Mouse (Mus musculus) lung, postnatal 0 days (tissue): Measurements from ENCODE around the gene Dgkq. TPM values are rescaled to one million over a fixed set of nuclear protein-coding genes. Genes with fewer than 3 reads are reported as not detected.
A peak's percentile ranks its signal among the peaks of the same experiment; 100 is the strongest.

Experiments
- ATAC-seq: fragments of 200-750 bp; cut with Nextera tagmentation; 2 replicates; pipeline ENCODE4 v1.8.0; 2017; ENCODE audit warnings: moderate library complexity
- DNase-seq: peaks from one replicate; pipeline ENCODE4 v3.0.0-alpha.2; 2016; ENCODE audit warnings: low spot score
- H3K27ac ChIP-seq: fragments of 300-500 bp; sonication (generic); 2 replicates; pipeline ENCODE4 v1.5.1; 2014; ENCODE audit warnings: antibody characterized with exemption, mild to moderate bottlenecking, low read length, mixed read lengths
- H3K27me3 ChIP-seq: fragments of 300-500 bp; sonication (generic); replicated peaks from 2 replicates; pipeline ENCODE4 v1.6.1; 2014; ENCODE audit warnings: low read length, mixed read lengths; ENCODE audit not compliant: insufficient read depth
- H3K36me3 ChIP-seq: fragments of 300-500 bp; sonication (generic); 2 replicates; pipeline ENCODE4 v1.6.1; 2014; ENCODE audit warnings: low read length, mixed read lengths; ENCODE audit not compliant: insufficient read depth
- H3K4me1 ChIP-seq: fragments of 300-500 bp; sonication (generic); 2 replicates; pipeline ENCODE4 v1.6.1; 2014; ENCODE audit warnings: antibody characterized with exemption, low read depth, low read length, mixed read lengths; ENCODE audit not compliant: insufficient read depth
- H3K4me2 ChIP-seq: fragments of 300-500 bp; sonication (generic); replicated peaks from 2 replicates; pipeline ENCODE4 v1.6.1; 2014; ENCODE audit warnings: low read depth, mild to moderate bottlenecking, low read length, moderate library complexity, mixed read lengths
- H3K4me3 ChIP-seq: fragments of 300-500 bp; sonication (generic); 2 replicates; pipeline ENCODE4 v1.5.1; 2014; ENCODE audit warnings: low read depth, low read length
- H3K9ac ChIP-seq: fragments of 300-500 bp; sonication (generic); replicated peaks from 2 replicates; pipeline ENCODE4 v1.6.1; 2014; ENCODE audit warnings: low read depth, mild to moderate bottlenecking
- H3K9me3 ChIP-seq: fragments of 300-500 bp; sonication (generic); 2 replicates; pipeline ENCODE4 v1.6.1; 2016; ENCODE audit warnings: low read length, mixed read lengths
- CTCF ChIP-seq: IDR thresholded peaks from 2 replicates; pipeline ENCODE4 v1.5.1; 2016; ENCODE audit warnings: antibody characterized with exemption, mild to moderate bottlenecking
- EP300 ChIP-seq: IDR thresholded peaks from 2 replicates; pipeline ENCODE4 v1.6.1; 2016; ENCODE audit warnings: antibody characterized with exemption, mild to moderate bottlenecking, control low read depth
- WGBS: fragments of 180-500 bp; shearing (Covaris S2); extraction: QIAGEN DNeasy Blood & Tissue Kit; methylation state at CpG from one replicate; pipeline ENCODE4 v1.1.7; 2014; 5-methylcytosine and 5-hydroxymethylcytosine counted together
- polyA plus RNA-seq: library from polyadenylated mRNA; unstranded; fragments of >200 nt; fragmentation: Nextera tagmentation; extraction: Ambion mirVana; gene quantifications from 2 replicates; pipeline ENCODE4 v1.2.1, GENCODE M21; 2015

The Dgkq gene
- polyA plus RNA-seq, 1 experiment from 2014 or later, result 6.3 TPM

- TF ChIP-seq EP300, result no peak
- no peak for TF ChIP-seq CTCF
- Histone ChIP-seq H3K9me3 (no peaks in the 10 kb centered on the region), H3K4me2 (no peak overlapping the region), H3K27ac (no peak overlapping the region), H3K4me1 (peaks cover 6% of the 10 kb centered on the region; the same call in 1 of the 2 replicates), H3K4me3 (no peak overlapping the region), H3K9ac (no peak overlapping the region), H3K36me3 (peaks cover 4% of the 10 kb centered on the region), H3K27me3 (no peaks in the 10 kb centered on the region)
- DNase-seq, result no peak
- WGBS, result 22% methylated on average over 3 of the region's 3 CpGs
- ATAC-seq, result no peak
Observed at GRCm38 (mm10) chr5:108700346-108700745, 30.9 kb upstream of the Dgkq start.

DNA sequence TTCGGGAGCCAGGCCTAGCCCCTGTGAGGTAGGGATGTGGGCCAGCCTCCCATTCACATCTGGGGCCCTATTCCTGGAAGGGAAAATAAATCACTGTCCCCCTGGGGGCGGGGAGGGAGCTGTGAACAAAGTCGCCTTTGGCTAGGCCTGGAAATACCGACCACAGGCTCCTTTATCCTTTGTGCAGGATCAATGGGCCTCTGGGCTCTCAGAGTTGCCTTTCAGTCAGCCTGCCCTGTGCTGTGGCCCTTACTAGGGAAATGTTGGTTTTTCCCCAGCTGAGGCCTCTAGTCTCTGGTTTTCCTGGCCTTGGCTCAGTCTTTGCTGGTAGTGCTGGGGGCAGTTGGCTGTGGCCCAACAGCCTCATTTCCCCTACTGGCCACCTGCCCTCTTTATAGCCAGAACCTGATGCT is 27.9 kb upstream of the Dgkq start:
- no peak for TF ChIP-seq CTCF
- TF ChIP-seq EP300, result no peak
- no peak for ATAC-seq
- no peak overlapping the region for H3K27ac ChIP-seq
- DNase-seq, result no peak
- H3K4me1 ChIP-seq, result peaks cover 6% of the 10 kb centered on the region; the same call in 1 of the 2 replicates
- WGBS, result 42% methylated on average over 4 of the region's 4 CpGs
- no peaks in the 10 kb centered on the region for H3K27me3 ChIP-seq
- no peaks in the 10 kb centered on the region for H3K9me3 ChIP-seq
- H3K36me3 ChIP-seq, result no peaks in the 10 kb centered on the region
- H3K4me3 ChIP-seq, result no peak overlapping the region
- H3K4me2 ChIP-seq, result no peak overlapping the region
- H3K9ac ChIP-seq, result no peak overlapping the region

- TF ChIP-seq CTCF (no peak), EP300 (no peak)
- H3K36me3 ChIP-seq, result no peaks in the 10 kb centered on the region
- 87% methylated on average over 3 of the region's 3 CpGs for WGBS
- no peak overlapping the region for H3K27ac ChIP-seq
- DNase-seq (no peak), ATAC-seq (no peak)
- no peak overlapping the region for H3K4me3 ChIP-seq
- H3K4me1 ChIP-seq, result peaks cover 6% of the 10 kb centered on the region; the same call in 1 of the 2 replicates
- no peak overlapping the region for H3K9ac ChIP-seq
- no peaks in the 10 kb centered on the region for H3K27me3 ChIP-seq
- H3K4me2 ChIP-seq, result no peak overlapping the region
- no peaks in the 10 kb centered on the region for H3K9me3 ChIP-seq
Observed at GRCm38 (mm10) chr5:108696542-108696941, 27.1 kb upstream of the Dgkq start.

DNA sequence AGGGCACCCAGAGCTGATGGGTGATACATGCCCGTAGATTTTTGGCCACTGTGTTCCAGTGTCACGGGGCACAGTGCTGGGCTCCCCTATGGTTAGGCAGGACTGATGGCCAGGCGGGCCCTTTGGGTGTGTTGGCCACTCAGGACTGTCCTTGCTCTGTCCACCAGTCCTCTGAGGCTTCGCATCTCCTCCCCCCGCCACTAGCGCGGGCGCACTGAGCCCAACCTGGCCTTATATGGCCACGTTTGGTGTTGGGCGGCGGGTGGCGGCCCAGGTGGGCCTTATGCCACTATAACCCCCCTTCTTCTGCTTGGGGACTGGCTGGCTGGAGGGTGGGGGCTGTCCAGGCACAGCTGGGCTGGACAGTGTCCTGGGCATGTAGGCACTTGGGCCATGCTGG is 26.4 kb upstream of the Dgkq start:
- no peak overlapping the region for H3K4me2 ChIP-seq
- H3K27me3 ChIP-seq, result no peaks in the 10 kb centered on the region
- H3K36me3 ChIP-seq, result no peaks in the 10 kb centered on the region
- no peak overlapping the region for H3K4me3 ChIP-seq
- 86% methylated on average over 12 of the region's 12 CpGs for WGBS
- ATAC-seq, result no peak
- DNase-seq, result no peak
- no peak overlapping the region for H3K9ac ChIP-seq
- H3K4me1 ChIP-seq, result peaks cover 6% of the 10 kb centered on the region; the same call in 1 of the 2 replicates
- no peak overlapping the region for H3K27ac ChIP-seq
- TF ChIP-seq EP300 (no peak), CTCF (no peak)
- no peaks in the 10 kb centered on the region for H3K9me3 ChIP-seq

DNA sequence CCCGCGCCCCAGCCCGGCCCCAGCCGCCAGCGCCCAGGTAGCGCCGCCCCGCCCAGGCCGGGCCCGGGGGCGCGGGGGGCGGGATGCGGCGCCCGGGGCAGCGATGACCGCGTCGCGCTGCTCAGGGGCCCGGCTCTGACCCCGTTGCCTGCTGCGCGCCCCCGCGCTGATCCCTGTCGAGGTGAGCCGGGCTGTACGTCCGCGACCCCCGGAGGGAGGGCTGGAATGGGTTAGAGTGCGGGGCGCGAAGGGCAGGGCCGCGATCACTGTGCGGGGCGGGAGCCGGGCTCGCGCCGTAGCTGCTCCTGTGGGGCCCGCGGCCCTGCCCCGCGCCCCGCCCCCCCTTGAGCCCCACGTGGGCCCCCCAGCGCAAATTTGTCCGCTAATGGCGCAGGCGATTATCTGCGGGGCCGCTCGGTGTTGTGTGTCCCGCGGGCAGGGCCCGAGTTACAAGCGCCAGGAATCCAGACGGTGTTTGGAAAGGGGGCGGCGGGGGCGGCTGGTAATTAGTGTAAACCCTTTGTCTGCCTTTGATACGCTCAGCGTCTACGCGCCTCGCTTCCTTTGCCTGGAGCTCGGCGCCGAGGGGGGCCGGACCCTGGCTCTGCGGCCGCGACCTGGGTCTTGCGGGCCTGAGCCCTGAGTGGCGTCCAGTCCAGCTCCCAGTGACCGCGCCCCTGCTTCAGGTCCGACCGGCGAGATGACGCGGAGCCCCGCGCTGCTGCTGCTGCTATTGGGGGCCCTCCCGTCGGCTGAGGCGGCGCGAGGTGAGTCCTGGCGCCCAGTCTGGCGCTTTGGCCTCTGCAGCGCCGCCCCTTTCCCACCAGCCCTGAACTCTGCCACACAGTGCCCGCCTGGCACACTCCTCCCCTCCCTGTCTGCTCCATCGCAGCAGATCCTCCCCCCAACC is 25.1 kb upstream of the Dgkq start:
- no peak for TF ChIP-seq CTCF
- TF ChIP-seq EP300, result no peak
- Histone ChIP-seq H3K36me3 (no peaks in the 10 kb centered on the region), H3K9me3 (no peaks in the 10 kb centered on the region), H3K4me2 (peak overlapping the region; percentile 98), H3K4me1 (no peaks in the 10 kb centered on the region; the same call in 1 of the 2 replicates), H3K27me3 (no peaks in the 10 kb centered on the region), H3K9ac (peak overlapping the region; percentile 53), H3K27ac (peak overlapping the region; percentile 47; the same call in 1 of the 2 replicates), H3K4me3 (peak overlapping the region; percentile 89)
- WGBS, result under 1% methylated on average over 64 of the region's 99 CpGs
- ATAC-seq, result peak; percentile 54
- DNase-seq, result peak; percentile 56

DNA sequence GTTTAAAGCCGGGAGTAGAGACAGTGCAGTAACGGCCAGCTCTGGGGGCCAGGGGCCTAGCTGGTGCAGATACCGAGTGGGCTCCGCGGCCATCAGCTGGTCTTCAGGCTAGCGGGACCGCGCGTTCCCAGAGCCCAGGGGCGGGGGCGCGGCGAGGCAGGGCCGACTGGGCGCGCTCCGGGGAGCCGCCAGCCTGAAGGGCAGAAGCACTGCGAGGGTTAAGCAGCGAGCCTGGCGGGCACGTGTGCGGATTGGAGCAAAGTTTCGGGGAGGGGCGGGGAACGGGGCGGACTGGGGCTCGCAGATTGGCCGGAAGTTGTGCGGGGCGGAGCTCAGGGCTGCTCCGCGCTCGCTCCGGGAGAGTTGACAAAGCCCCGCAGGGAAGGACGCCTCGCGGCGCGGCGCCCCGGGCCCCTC is 24.4 kb upstream of the Dgkq start:
- TF ChIP-seq CTCF, result no peak; the same call in 1 of the 2 replicates
- no peak for TF ChIP-seq EP300
- ATAC-seq, result peak; percentile 97
- Histone ChIP-seq H3K27ac (0 out of 2 replicates have a peak overlapping the region, but pooled peaks have one; percentile 47), H3K27me3 (no peaks in the 10 kb centered on the region), H3K9ac (peak overlapping the region; percentile 53; the same call in 1 of the 2 replicates), H3K4me2 (peak overlapping the region; percentile 98), H3K9me3 (no peaks in the 10 kb centered on the region), H3K4me3 (peak overlapping the region; percentile 89), H3K36me3 (no peaks in the 10 kb centered on the region), H3K4me1 (no peaks in the 10 kb centered on the region; the same call in 1 of the 2 replicates)
- WGBS, result under 1% methylated on average over 40 of the region's 43 CpGs
- peak; percentile 97 for DNase-seq
